Mouse (Mus musculus) CH12.LX (cell line): ENCODE measurements around the gene Sfta2. TPM values are rescaled to one million over a fixed set of nuclear protein-coding genes. Genes with fewer than 3 reads are reported as not detected.

Experiments
- DNase-seq: peaks from one replicate; pipeline ENCODE4 v3.0.0-alpha.2; 2013; ENCODE audit errors: extremely low read depth
- H3K27ac ChIP-seq: 2 replicates; pipeline ENCODE4 v1.5.1; 2012; ENCODE audit warnings: low read depth, mild to moderate bottlenecking, control low read depth, moderate library complexity; ENCODE audit not compliant: insufficient read depth
- H3K27me3 ChIP-seq: replicated peaks from 2 replicates; pipeline ENCODE3; 2012; ENCODE audit warnings: inconsistent platforms
- H3K36me3 ChIP-seq, 2 experiments: replicated peaks in 1 of 2; 2 replicates each; pipeline versions ENCODE3 to v1.6.1; 2012; ENCODE audit warnings: inconsistent platforms in 1 of 2, low read length in 1 of 2, mild to moderate bottlenecking in 1 of 2, mixed read lengths in 1 of 2, moderate library complexity in 1 of 2; ENCODE audit not compliant: control insufficient read depth in 1 of 2, insufficient read depth in 1 of 2
- H3K4me1 ChIP-seq, 2 experiments: 2 replicates each; pipeline ENCODE4 v1.6.1; 2012; ENCODE audit warnings: inconsistent platforms in 1 of 2, moderate library complexity in 1 of 2; ENCODE audit not compliant: insufficient read depth in 2 of 2, control insufficient read depth in 1 of 2
- H3K4me2 ChIP-seq: 2 replicates; pipeline ENCODE4 v1.6.1; 2012; ENCODE audit warnings: low read depth, mild to moderate bottlenecking, control low read depth; ENCODE audit not compliant: poor library complexity, insufficient read depth, severe bottlenecking
- H3K4me3 ChIP-seq, 3 experiments: fragments of 150-350 bp in 1 of 3; sonication (generic) in 1 of 3; replicated peaks in 1 of 3; 2 replicates each; pipeline versions ENCODE3 to v1.5.1; 2011 to 2012; ENCODE audit warnings: low read depth in 2 of 3, low read length in 2 of 3, mild to moderate bottlenecking in 2 of 3, moderate library complexity in 2 of 3, control low read depth in 1 of 3, improper control_type of control experiment in 1 of 3, inconsistent platforms in 1 of 3, mixed read lengths in 1 of 3; ENCODE audit not compliant: poor library complexity in 1 of 3
- H3K79me2 ChIP-seq: replicated peaks from 2 replicates; pipeline ENCODE4 v1.6.1; 2012; ENCODE audit warnings: mild to moderate bottlenecking, moderate library complexity; ENCODE audit not compliant: control insufficient read depth, poor library complexity, insufficient read depth, severe bottlenecking; ENCODE audit errors: extremely low read depth
- H3K9ac ChIP-seq: 2 replicates; pipeline ENCODE4 v1.6.1; 2012; ENCODE audit warnings: low read depth, mild to moderate bottlenecking, control low read depth, moderate library complexity; ENCODE audit not compliant: insufficient read depth
- H3K9me3 ChIP-seq: replicated peaks from 2 replicates; pipeline ENCODE3; 2012; ENCODE audit warnings: low read length, inconsistent platforms, mixed read lengths
- CTCF ChIP-seq, 2 experiments: IDR thresholded peaks in 1 of 2; conservative IDR thresholded peaks in 1 of 2; 2 replicates each; pipeline ENCODE4 v1.5.1; 2011 to 2012; ENCODE audit warnings: low read depth in 2 of 2, low read length in 2 of 2, improper control_type of control experiment in 1 of 2, inconsistent platforms in 1 of 2, mild to moderate bottlenecking in 1 of 2, moderate library complexity in 1 of 2
- E2F4 ChIP-seq: IDR thresholded peaks from 2 replicates; pipeline ENCODE4 v1.6.1; 2011; ENCODE audit warnings: low read depth, low read length, improper control_type of control experiment; ENCODE audit not compliant: insufficient replicate concordance
- EP300 ChIP-seq: IDR thresholded peaks from 2 replicates; pipeline ENCODE4 v1.6.1; 2011; ENCODE audit warnings: low read length, improper control_type of control experiment
- IRF4 ChIP-seq: IDR thresholded peaks from 2 replicates; pipeline ENCODE4 v1.6.1; 2014; ENCODE audit warnings: low read depth, mild to moderate bottlenecking, inconsistent platforms, low read length, improper control_type of control experiment
- JUND ChIP-seq: conservative IDR thresholded peaks from 2 replicates; pipeline ENCODE4 v1.6.1; 2011; ENCODE audit warnings: low read depth, low read length, improper control_type of control experiment
- MXI1 ChIP-seq: IDR thresholded peaks from 2 replicates; pipeline ENCODE4 v1.6.1; 2011; ENCODE audit warnings: mild to moderate bottlenecking, low read depth, low read length, improper control_type of control experiment
- MYC ChIP-seq: IDR thresholded peaks from 2 replicates; pipeline ENCODE4 v1.6.1; 2011; ENCODE audit warnings: low read depth, mild to moderate bottlenecking, improper control_type of control experiment, low read length
- NELFE ChIP-seq: IDR thresholded peaks from 2 replicates; pipeline ENCODE4 v1.6.1; 2011; ENCODE audit warnings: low read depth, low read length, improper control_type of control experiment
- PAX5 ChIP-seq: IDR thresholded peaks from 2 replicates; pipeline ENCODE4 v1.6.1; 2012; ENCODE audit warnings: low read length, inconsistent platforms, mixed read lengths
- POLR2A ChIP-seq: IDR thresholded peaks from 2 replicates; pipeline ENCODE4 v1.6.1; 2011; ENCODE audit warnings: low read depth, mild to moderate bottlenecking, improper control_type of control experiment, low read length
- TBP ChIP-seq: conservative IDR thresholded peaks from 2 replicates; pipeline ENCODE4 v1.6.1; 2011; ENCODE audit warnings: low read depth, low read length, improper control_type of control experiment
- TCF12 ChIP-seq: IDR thresholded peaks from 2 replicates; pipeline ENCODE4 v1.6.1; 2014; ENCODE audit warnings: low read depth, mild to moderate bottlenecking, inconsistent platforms, low read length, improper control_type of control experiment
- ZKSCAN1 ChIP-seq: IDR thresholded peaks from 2 replicates; pipeline ENCODE4 v1.6.1; 2012; ENCODE audit warnings: low read depth, inconsistent platforms, low read length, improper control_type of control experiment, borderline replicate concordance
- dilution Hi-C: fragments of 300-500 bp; cut with MboI; formaldehyde crosslinking; loops from 2 replicates; pipeline ENCODE4 v1.14.3; 2020; ENCODE audit warnings: low sequenced_read_pairs; ENCODE audit not compliant: extremely low pct_unique_long_range_greater_than_20kb, extremely low pct_ligation_motif_present
- in situ Hi-C: fragments of 300-500 bp; cut with MboI; formaldehyde crosslinking; loops from 3 replicates; pipeline ENCODE4 v1.14.3; 2019; ENCODE audit warnings: low sequenced_read_pairs, low pct_ligation_motif_present, low pct_unique_long_range_greater_than_20kb, mixed read lengths
- polyA plus RNA-seq: library from polyadenylated mRNA; unstranded; fragments of >175 nt; gene quantifications from 2 replicates; pipeline ENCODE4 v1.2.1, GENCODE M21; 2012; ENCODE audit warnings: low read depth; ENCODE audit not compliant: insufficient read length
- total RNA-seq, 2 experiments: library from RNA; depleted of rRNA; stranded (reverse); fragments of 300-350 nt in 1 of 2; fragments of >200 nt in 1 of 2; gene quantifications; 2 replicates each; pipeline ENCODE4 v1.2.3; 2012 to 2014

Gene Sfta2
- total and polyA plus RNA-seq, 3 experiments, result not detected

- no peaks in the 10 kb centered on the region for H3K27me3 ChIP-seq
- H3K4me3 ChIP-seq, result no peak overlapping the region
- H3K9ac ChIP-seq, result no peak overlapping the region
- no peak overlapping the region for H3K27ac ChIP-seq
- no peak for TF ChIP-seq ZKSCAN1
- no peak for TF ChIP-seq MYC
- TF ChIP-seq CTCF (conservative IDR thresholded peaks at IDR 0.05 in 1 of 2, IDR thresholded peaks at IDR 0.05 in 1 of 2; ENCODE audit: low read depth in 2 of 2, low read length in 2 of 2), result no peak
- no peak for TF ChIP-seq PAX5
- TF ChIP-seq EP300, result no peak
- no peak for TF ChIP-seq NELFE
- TF ChIP-seq POLR2A, result no peak
- TF ChIP-seq TBP, result no peak
- TF ChIP-seq E2F4, result no peak
- no peak for TF ChIP-seq JUND
- H3K4me2 ChIP-seq, result no peak overlapping the region
- peaks cover 13 to 32% of the 10 kb centered on the region in 2 experiments for H3K36me3 ChIP-seq
- no peaks in the 10 kb centered on the region for H3K9me3 ChIP-seq
- H3K4me1 ChIP-seq, result peaks cover 5 to 28% of the 10 kb centered on the region in 2 experiments; a peak in 2 of 4 replicates
- no peak for DNase-seq
- no peaks in the 10 kb centered on the region for H3K79me2 ChIP-seq
- dilution Hi-C loops, result no loop called here
- in situ Hi-C loops, result no loop called here
These were observed 88.7 kb downstream of the Sfta2 start for GRCm38 (mm10) chr17:35689936-35690645.

GRCm38 (mm10) chr17:35691811-35692210, 90.5 kb downstream of the Sfta2 start:
- no peak overlapping the region for H3K9ac ChIP-seq
- dilution Hi-C loops (no loop called here), in situ Hi-C loops (no loop called here)
- H3K4me2 ChIP-seq, result no peak overlapping the region
- DNase-seq, result no peak
- H3K27ac ChIP-seq, result no peak overlapping the region
- peaks cover 5% of the 10 kb centered on the region for H3K9me3 ChIP-seq
- H3K4me3 ChIP-seq, result no peak overlapping the region
- no peaks in the 10 kb centered on the region for H3K79me2 ChIP-seq
- TF ChIP-seq TCF12 (no peak), IRF4 (no peak)
- H3K36me3 ChIP-seq, result peaks cover 12 to 16% of the 10 kb centered on the region in 2 experiments
- peaks cover 5 to 28% of the 10 kb centered on the region in 2 experiments; a peak in 2 of 4 replicates for H3K4me1 ChIP-seq
- H3K27me3 ChIP-seq, result peaks cover 7% of the 10 kb centered on the region

GRCm38 (mm10) chr17:35692368-35692767, 91.0 kb downstream of the Sfta2 start:
- Histone ChIP-seq H3K9ac (no peak overlapping the region), H3K27me3 (peaks cover 12% of the 10 kb centered on the region), H3K4me3 (no peak overlapping the region), H3K36me3 (peaks cover 11 to 12% of the 10 kb centered on the region in 2 experiments), H3K4me1 (peaks cover 5 to 28% of the 10 kb centered on the region in 2 experiments; a peak in 2 of 4 replicates), H3K27ac (no peak overlapping the region), H3K9me3 (peaks cover 5% of the 10 kb centered on the region), H3K79me2 (no peaks in the 10 kb centered on the region), H3K4me2 (no peak overlapping the region)
- DNase-seq, result no peak
- TF ChIP-seq MXI1, result no peak
- dilution Hi-C loops (no loop called here), in situ Hi-C loops (no loop called here)
